Mouse (Mus musculus) kidney, adult 2 months (tissue): ENCODE measurements at regions not wholly inside any gene's neighbourhood (a gene's known extent, or its start where the extent isn't known, plus 50 kb on each side); places are given as distances from the start of the nearest gene placed in this dataset.

Experiments
- DNase-seq: peaks from one replicate; pipeline ENCODE4 v3.0.0; 2021
- H3K27ac ChIP-seq: fragments of 200-500 bp; 2 replicates; pipeline ENCODE4 v1.5.1; 2012; ENCODE audit warnings: low read depth, low read length, control low read depth, inconsistent platforms; ENCODE audit not compliant: insufficient read depth
- H3K27me3 ChIP-seq: fragments of 200-500 bp; replicated peaks from 2 replicates; pipeline ENCODE4 v1.6.1; 2012; ENCODE audit warnings: mild to moderate bottlenecking, moderate library complexity, low read length, inconsistent platforms; ENCODE audit not compliant: control insufficient read depth, insufficient read depth
- H3K36me3 ChIP-seq: fragments of 200-500 bp; 2 replicates; pipeline ENCODE4 v1.6.1; 2012; ENCODE audit warnings: mild to moderate bottlenecking, moderate library complexity, low read length, inconsistent platforms; ENCODE audit not compliant: control insufficient read depth, insufficient read depth
- H3K4me1 ChIP-seq: fragments of 200-500 bp; 2 replicates; pipeline ENCODE4 v1.6.1; 2011; ENCODE audit warnings: low read length; ENCODE audit not compliant: control insufficient read depth, insufficient read depth
- H3K4me3 ChIP-seq: fragments of 200-500 bp; 2 replicates; pipeline ENCODE4 v1.5.1; 2011; ENCODE audit warnings: mild to moderate bottlenecking, low read depth, low read length, control low read depth; ENCODE audit not compliant: insufficient read depth
- CTCF ChIP-seq: fragments of 200-500 bp; conservative IDR thresholded peaks from 2 replicates; pipeline ENCODE4 v1.5.1; 2011; ENCODE audit warnings: low read depth, mild to moderate bottlenecking, control low read depth, low read length, moderate library complexity, mixed read lengths; ENCODE audit not compliant: insufficient read depth, insufficient read length
- POLR2A ChIP-seq: fragments of 200-500 bp; IDR thresholded peaks from one replicate; pipeline ENCODE4 v1.6.1; 2011; ENCODE audit warnings: low read depth, low read length, control low read depth
- WGBS: fragments of 180-500 bp; shearing (Covaris S2); methylation state at CpG from one replicate; pipeline ENCODE4 v1.1.7; 2018; 5-methylcytosine and 5-hydroxymethylcytosine counted together

- H3K4me3 ChIP-seq, result no peak overlapping the region
- H3K36me3 ChIP-seq, result no peaks in the 10 kb centered on the region
- DNase-seq, result no peak
- no peak for TF ChIP-seq POLR2A
- no peak for TF ChIP-seq CTCF
- 71% methylated on average over 4 of the region's 4 CpGs for WGBS
- H3K27me3 ChIP-seq, result no peaks in the 10 kb centered on the region
- H3K4me1 ChIP-seq, result no peaks in the 10 kb centered on the region
- no peak overlapping the region for H3K27ac ChIP-seq
These were observed 942.0 kb downstream of the Gbe1 start for GRCm38 (mm10) chr16:71255740-71256139.

- 65% methylated on average over 2 of the region's 2 CpGs for WGBS
- no peak for TF ChIP-seq POLR2A
- TF ChIP-seq CTCF, result no peak
- Histone ChIP-seq H3K4me3 (no peak overlapping the region), H3K4me1 (no peaks in the 10 kb centered on the region), H3K27me3 (no peaks in the 10 kb centered on the region), H3K36me3 (no peaks in the 10 kb centered on the region), H3K27ac (no peak overlapping the region)
- no peak for DNase-seq
These were observed 942.4 kb downstream of the Gbe1 start for GRCm38 (mm10) chr16:71256175-71256574.

GRCm38 (mm10) chr16:71267191-71267590 lies 953.4 kb downstream of the Gbe1 start:
- Histone ChIP-seq H3K27ac (no peak overlapping the region), H3K36me3 (no peaks in the 10 kb centered on the region), H3K27me3 (no peaks in the 10 kb centered on the region), H3K4me3 (no peak overlapping the region), H3K4me1 (no peaks in the 10 kb centered on the region)
- no peak for DNase-seq
- no peak for TF ChIP-seq CTCF
- no peak for TF ChIP-seq POLR2A
- WGBS, result 67% methylated on average over 5 of the region's 5 CpGs
